ENCODE assay signal across 14 mouse cellular contexts in the genomic region with DNA sequence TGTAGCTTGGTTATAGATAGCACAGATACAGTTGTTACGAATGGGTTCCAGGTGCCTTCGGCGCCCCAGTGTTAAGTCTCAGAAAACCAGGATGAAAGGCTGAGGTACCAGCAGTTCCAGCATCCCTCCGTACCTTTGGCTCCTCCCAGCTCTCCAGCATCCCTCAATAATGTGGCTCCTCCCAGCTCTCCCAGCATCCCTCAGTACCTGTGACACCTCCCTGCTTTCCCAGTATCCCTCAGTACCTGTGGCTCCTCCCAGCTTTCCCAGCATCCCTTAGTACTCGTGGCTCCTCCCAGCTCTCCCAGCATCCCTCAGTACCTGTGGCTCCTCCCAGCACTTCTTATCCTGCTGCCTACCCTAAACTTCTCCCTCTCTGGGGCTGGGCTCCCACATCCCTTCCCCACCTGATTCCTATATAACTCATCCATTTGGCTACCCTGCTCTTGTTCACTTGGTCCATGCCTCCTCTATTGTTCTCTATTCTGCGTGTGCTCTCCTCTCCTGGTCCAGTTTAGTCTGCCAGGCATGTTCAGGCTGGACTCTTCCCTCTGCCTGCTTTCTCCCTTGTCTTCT.
"Had no signal": no experiment of that assay in that cellular context is flagged by ENCODE, and none has a peak within 500 bp of the region (broad histone marks: within the 10 kb centered on the region; RNA-seq: fewer than 3 reads in every experiment).

No protein-coding gene starts in this region.

- ATAC-seq: midbrain, embryonic 16.5 days had no signal

- H3K36me3 ChIP-seq: limb, embryonic 13.5 days; midbrain, embryonic 12.5 days; neural tube, embryonic 13.5 days had no signal

- H3K9ac ChIP-seq: limb, embryonic 13.5 days; liver, embryonic 14.5 days; midbrain, embryonic 12.5 days; neural tube, embryonic 13.5 days had no signal

- H3K27me3 ChIP-seq: limb, embryonic 13.5 days; neural tube, embryonic 13.5 days had no signal

- H3K27ac ChIP-seq: limb, embryonic 13.5 days; liver, embryonic 14.5 days; neural tube, embryonic 13.5 days had no signal

- H3K4me3 ChIP-seq: layer of hippocampus, adult 2 months; limb, embryonic 13.5 days; midbrain, embryonic 12.5 days; neural tube, embryonic 13.5 days had no signal

- H3K4me2 ChIP-seq: limb, embryonic 13.5 days; midbrain, embryonic 12.5 days; neural tube, embryonic 13.5 days had no signal

- H3K9me3 ChIP-seq: midbrain, embryonic 12.5 days; neural tube, embryonic 13.5 days had no signal

- H3K4me1 ChIP-seq: limb, embryonic 13.5 days had no signal

- DNase-seq: kidney, postnatal 10 days; kidney, postnatal 4 days; left cerebral cortex, postnatal 4 days; lung, adult 18-20 months; retina, postnatal 1 day; right cerebral cortex, postnatal 4 days; spleen, adult 18-20 months; thymus, postnatal 36 days had no signal
